Mouse (Mus musculus) CD4-positive naive resting alpha-beta T cell, adult 76 days (primary cell): Measurements from ENCODE around the gene Pagr1b. TPM values are rescaled to one million over a fixed set of nuclear protein-coding genes. Genes with fewer than 3 reads are reported as not detected.

Experiments used
- total RNA-seq: library from RNA; stranded (reverse); gene quantifications from one replicate; pipeline ENCODE4 v1.2.4, GENCODE M21; 2023

Gene Pagr1b
- 5.4 TPM for total RNA-seq

DNA sequence TGATC, at the start of gene Pagr1b:
Pagr1b (minus strand) TSS at position 4 of the 5 bp plus-strand sequence.

DNA sequence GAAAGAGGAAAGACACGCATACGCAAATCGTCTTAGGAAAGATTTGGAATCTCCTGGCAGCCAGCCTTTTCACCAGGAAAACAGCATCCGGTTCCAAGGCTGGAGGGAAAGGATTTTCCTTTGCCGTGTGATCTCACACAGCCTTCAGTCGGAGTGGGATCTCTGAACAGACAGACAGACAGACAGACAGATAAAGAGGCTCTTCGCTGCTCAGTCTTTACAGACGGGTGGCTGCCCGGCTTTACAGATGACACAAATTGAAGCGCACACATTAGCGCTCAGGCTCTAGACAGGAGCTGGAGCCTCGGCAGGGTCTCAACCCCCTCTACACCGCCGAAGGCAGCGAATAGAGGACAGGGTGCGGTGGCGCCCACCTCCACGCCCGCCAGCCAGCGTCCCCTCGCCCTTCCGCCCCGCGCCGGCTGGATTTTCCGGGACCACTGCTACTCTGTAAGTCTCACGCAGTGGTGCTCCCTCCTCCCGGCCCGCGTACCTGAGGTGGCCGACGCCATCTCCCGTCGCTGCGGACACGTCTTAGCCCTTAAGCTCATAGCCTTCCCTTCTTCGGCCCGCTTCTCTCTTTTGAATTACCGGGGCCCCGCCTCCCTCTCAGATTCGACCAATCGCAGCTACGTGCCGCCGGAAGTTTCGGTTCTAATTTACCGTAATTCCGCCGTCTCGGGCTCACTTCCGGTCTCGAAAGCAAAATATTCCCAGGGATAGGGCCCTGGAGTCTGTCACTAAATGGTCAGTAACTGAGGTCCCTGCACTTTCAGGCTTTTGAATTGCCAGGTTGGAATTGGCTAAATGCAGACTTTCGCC, 25.8 kb upstream of the Pagr1b start, which contains the start of gene Kif22:
Kif22 (minus strand) TSS at position 621 of the 822 bp plus-strand sequence.

DNA sequence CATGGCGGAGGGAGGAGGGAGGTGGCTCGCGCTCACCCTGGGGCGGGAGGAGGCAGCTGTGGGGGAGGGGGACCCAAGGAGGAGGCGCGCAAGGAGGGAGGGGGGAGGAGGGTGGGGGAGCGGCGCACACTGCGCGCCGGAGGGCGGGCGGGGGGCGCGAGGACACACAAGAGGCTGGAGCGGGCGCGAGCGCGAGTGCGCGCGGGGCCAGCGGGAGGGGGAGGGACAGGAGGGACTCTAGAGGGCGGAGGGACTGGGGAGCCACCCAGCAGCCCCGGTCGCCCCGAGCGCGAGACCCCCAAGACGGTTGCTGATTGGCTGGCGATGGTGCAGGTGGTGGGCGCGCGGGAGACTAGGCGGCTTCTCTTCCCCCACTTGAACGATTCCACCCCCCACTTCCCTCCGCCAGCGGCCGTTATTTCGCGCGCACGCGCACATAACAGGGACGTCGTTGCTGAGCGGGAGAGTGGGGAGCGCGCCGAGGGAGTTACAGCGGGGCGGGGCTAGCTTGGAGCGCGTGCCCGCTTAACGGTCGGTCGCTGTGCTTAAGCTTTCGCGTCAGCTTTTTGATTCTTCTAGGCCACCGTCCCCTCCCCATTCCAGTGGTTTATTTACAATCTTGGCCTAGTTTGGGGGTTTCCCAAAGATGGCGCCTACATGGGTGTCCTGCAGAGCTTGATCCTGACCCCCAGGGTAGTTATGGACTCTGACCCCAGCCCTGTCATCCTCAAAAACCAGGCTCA, 10.9 kb upstream of the Pagr1b start, which contains the start of gene Maz:
Maz (minus strand) TSS at position 54 of the 743 bp plus-strand sequence.

DNA sequence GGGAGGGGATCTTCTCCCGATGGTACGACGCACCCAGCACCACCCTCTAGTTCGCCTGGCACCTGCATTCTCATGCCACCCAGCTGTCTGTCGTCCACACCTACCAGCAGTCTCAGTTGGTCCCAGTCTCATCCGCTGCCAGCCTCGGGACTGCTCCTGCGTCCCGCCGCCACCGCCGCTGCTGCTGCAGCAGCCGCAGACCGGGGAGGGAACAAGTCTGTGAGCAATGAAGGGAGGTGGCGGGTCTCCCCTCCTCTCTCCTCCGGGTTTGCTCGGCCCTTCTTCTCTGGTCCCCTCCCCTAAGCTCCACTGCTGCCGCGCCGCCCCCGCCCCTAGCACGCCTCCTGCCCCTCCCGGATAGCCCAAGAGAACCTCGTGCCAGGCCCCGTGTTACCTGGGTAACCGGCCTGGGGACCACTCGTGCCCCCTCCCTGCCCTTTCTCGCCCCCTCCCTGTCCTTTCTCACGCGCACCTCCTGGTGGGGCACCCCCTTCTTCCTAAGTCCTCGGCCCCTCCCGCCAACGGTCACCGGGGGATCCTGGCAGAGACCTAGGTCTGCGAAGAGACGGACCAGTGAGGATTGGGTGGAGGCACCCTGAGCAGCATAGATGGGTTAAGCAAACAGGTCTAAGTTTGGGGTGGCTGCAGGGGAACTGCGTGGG, 4.7 kb upstream of the Pagr1b start, which contains the start of the genes Gm42742 and Prrt2:
Gm42742 (minus strand) TSS at position 197 of the 662 bp plus-strand sequence.
Prrt2 (minus strand) TSS at position 311 of the 662 bp plus-strand sequence.

DNA sequence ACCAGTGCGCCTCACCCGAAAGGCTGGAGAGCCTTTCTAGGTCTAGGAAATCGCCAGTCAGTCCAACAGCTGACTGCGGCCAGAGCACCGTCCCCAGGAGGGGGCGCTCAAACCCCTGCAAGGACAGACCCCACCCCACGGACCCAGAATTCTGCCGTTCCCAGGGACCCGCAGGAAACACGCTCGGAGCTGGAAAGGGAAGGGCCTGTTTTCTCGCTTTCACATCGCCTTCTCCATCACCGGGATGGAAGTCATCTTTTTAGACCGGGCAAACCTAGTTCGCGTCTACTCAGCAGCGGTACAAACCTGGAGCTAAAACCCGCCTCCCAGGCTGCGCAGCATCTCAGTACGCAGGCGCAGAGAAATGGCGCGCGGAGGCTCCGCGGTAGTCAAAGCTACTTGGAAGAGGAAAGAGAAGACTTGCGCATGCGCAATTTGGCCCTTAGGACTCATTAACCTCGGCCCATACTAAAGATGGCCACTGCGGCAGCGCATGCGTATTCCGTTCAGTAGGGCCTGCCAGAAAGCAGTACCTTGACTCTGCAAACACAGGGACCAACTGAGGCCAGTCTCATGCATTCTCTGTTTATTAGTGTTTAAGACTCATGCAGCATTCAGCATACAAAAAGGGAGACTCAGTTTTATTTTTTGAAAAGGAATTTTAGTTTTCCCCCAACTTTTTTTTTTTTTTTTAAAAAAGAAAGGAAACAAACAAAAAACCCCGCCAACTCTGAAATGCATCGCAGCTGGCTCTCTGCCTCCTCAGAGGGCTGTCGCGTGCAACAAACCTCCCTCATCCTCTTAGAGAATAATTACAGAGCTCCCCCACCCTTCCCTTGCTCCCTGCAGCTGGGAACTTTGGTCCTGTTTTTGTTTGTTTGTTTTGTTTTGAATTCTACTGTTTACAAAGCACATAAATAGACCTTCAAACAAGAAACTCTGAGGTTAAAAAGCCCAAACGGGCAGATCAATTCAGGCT, 976 bp upstream of the Pagr1b start, which contains the start of gene Pagr1a:
Pagr1a (minus strand) TSS at position 382 of the 979 bp plus-strand sequence.

DNA sequence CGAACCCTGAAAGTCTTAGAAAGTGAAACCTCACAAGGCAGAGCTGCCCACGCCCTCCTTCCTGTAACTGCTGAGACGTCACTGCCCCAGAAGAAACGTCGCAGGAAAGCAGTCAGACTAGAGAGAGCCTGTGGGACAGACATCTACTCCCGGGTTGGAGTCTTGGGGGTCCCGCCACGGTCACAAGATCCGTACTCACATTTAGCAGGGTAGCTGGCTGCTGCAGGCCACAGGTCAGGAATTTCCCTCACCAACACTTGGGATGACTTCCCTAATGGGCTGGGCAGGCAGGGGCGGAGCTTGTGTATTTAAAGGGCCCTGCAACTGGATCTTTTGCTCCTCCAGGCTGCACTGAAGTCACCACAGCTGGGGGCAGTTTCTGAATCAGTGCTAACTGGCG, 2.0 kb downstream of the Pagr1b start, which contains the start of gene Mvp:
Mvp (minus strand) TSS at position 302 of the 400 bp plus-strand sequence.

DNA sequence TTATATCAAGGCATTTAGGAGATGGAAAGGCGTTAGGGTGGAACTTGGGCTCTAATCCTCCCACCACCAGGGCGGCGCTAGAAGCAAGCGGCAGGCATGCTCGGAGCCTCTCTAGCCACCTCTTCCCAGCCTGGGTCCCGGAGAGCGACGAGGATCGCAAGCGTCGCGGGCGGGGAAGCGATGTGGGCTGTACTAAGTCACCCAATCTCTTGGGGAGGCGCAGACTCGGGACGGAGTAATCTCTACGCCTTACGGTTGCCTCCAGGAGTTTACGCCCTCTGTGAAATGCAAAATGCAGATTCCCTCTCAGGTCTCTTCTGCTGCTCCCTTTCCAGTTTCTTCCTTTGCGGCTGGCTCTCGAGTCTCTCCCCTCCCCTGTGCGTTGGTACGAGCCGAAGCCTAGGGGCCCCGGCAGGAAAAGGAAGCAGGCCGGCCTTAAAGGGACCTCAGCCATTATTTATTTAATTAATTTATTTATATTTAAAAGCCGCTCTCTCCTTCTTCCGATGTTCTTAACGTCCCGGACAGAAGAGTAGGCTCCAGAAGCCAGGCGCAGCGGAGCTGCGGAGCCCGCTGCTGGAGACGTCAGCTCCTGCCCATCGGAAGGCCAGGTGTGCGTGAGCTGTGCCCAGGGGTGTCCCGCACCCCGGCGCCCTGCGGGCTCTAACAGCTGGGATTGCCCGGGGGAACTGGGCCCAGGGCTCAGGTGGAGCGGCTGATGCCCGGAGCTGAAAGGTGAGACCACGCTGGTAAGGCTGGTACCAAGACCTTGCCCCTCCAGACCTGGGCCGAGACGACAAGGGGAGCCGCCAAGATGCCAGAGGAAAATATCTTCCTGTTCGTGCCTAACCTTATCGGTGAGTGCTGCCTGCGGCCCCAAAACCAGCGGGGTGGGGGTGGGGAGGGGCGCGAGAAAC, 40.1 kb downstream of the Pagr1b start, which contains the start of gene Cdiptos:
Cdiptos (minus strand) TSS at position 149 of the 917 bp plus-strand sequence.

DNA sequence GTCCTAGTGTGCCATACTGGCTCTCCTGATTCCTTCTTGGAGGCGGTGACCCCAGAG, 40.6 kb downstream of the Pagr1b start, which contains the start of gene Cdipt:
Cdipt (plus strand) TSS at position 22 of the 57 bp plus-strand sequence.

Other genes starting within 250 kb of the Pagr1b start
- gene Ypel3, start 239.5 kb downstream of the Pagr1b start, total RNA-seq, result 256 TPM
- 8.0 TPM for gene Tbx6, start 235.0 kb downstream of the Pagr1b start, total RNA-seq
- gene Ppp4c, start 224.0 kb downstream of the Pagr1b start, total RNA-seq, result 239 TPM
- not detected for gene Fam57b, start 218.8 kb downstream of the Pagr1b start, total RNA-seq
- not detected for gene 4930451I11Rik, start 184.8 kb downstream of the Pagr1b start, total RNA-seq
- not detected for gene Doc2a, start 169.1 kb downstream of the Pagr1b start, total RNA-seq
- 24.4 TPM for gene Hirip3, start 154.5 kb downstream of the Pagr1b start, total RNA-seq
- 60.5 TPM for gene Ino80e, start 154.1 kb downstream of the Pagr1b start, total RNA-seq
- 72.3 TPM for gene Taok2, start 131.8 kb downstream of the Pagr1b start, total RNA-seq
- gene Tmem219, start 93.6 kb downstream of the Pagr1b start, total RNA-seq, result 22.6 TPM
- gene Kctd13, start 87.6 kb downstream of the Pagr1b start, total RNA-seq, result 37.3 TPM
- not detected for gene Asphd1, start 66.9 kb downstream of the Pagr1b start, total RNA-seq
- 6.1 TPM for gene Sez6l2, start 65.9 kb downstream of the Pagr1b start, total RNA-seq
- gene Cdipt, start 40.6 kb downstream of the Pagr1b start, total RNA-seq, result 99.9 TPM
- 0.62 TPM for gene Cdiptos, start 40.4 kb downstream of the Pagr1b start, total RNA-seq
- 25.5 TPM for gene Mvp, start 1.9 kb downstream of the Pagr1b start, total RNA-seq
- gene Pagr1a, start 868 bp upstream of the Pagr1b start, total RNA-seq, result 26.5 TPM
- 32.5 TPM for gene Gm42742, start 4.6 kb upstream of the Pagr1b start, total RNA-seq
- gene Prrt2, start 4.7 kb upstream of the Pagr1b start, total RNA-seq, result 5.3 TPM
- 197 TPM for gene Maz, start 10.6 kb upstream of the Pagr1b start, total RNA-seq
- gene Kif22, start 26.0 kb upstream of the Pagr1b start, total RNA-seq, result 3.0 TPM
- not detected for gene Zg16, start 70.8 kb upstream of the Pagr1b start, total RNA-seq
- 36.6 TPM for gene AI467606, start 74.9 kb upstream of the Pagr1b start, total RNA-seq
- gene Qprt, start 105.7 kb upstream of the Pagr1b start, total RNA-seq, result 44.2 TPM
- 334 TPM for gene Spn, start 121.3 kb upstream of the Pagr1b start, total RNA-seq
- gene Cd2bp2, start 179.6 kb upstream of the Pagr1b start, total RNA-seq, result 71.0 TPM
- 42.1 TPM for gene Tbc1d10b, start 192.0 kb upstream of the Pagr1b start, total RNA-seq
- 19.4 TPM for gene Mylpf, start 192.4 kb upstream of the Pagr1b start, total RNA-seq
- gene Zfp553, start 216.6 kb upstream of the Pagr1b start, total RNA-seq, result 9.7 TPM
- gene Sept1, start 216.6 kb upstream of the Pagr1b start, total RNA-seq, result 620 TPM
- 16.4 TPM for gene Zfp771, start 227.8 kb upstream of the Pagr1b start, total RNA-seq
- 8.0 TPM for gene Dctpp1, start 244.2 kb upstream of the Pagr1b start, total RNA-seq